Mouse (Mus musculus) Muller cell, postnatal 12 days (primary cell): ENCODE measurements at regions not wholly inside any gene's neighbourhood (a gene's known extent, or its start where the extent isn't known, plus 50 kb on each side); places are given as distances from the start of the nearest gene placed in this dataset.
A peak's percentile ranks its signal among the peaks of the same experiment; 100 is the strongest.
"Not testable (repeated sequence)": the region's sequence is repeated elsewhere in the genome, so short reads cannot be mapped to it uniquely, and the experiment has no call there.

Experiments
- DNase-seq: peaks from one replicate; pipeline ENCODE4 v3.0.0-alpha.2; 2015; ENCODE audit errors: inconsistent ontology term

DNA sequence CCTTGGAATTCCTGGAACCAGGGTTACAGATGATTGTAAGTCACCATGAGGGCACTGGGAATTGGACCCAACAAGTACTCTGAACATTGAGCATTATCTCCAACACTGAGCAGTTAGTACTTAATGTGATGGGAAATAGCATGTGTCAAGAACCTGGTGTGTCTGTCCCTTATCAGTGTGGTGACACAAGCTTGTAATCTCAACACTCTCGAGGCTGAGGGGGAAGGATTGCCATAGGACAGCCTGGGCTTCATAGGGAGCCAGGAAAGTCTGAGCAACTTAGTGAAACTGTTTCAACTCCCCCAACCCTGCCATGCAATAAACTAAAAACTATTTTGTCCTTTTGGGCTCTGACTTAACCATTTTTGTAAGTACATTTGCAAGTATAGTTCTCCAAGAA is 100.0 kb downstream of the Wdr20rt start:
- DNase-seq: no peak

DNA sequence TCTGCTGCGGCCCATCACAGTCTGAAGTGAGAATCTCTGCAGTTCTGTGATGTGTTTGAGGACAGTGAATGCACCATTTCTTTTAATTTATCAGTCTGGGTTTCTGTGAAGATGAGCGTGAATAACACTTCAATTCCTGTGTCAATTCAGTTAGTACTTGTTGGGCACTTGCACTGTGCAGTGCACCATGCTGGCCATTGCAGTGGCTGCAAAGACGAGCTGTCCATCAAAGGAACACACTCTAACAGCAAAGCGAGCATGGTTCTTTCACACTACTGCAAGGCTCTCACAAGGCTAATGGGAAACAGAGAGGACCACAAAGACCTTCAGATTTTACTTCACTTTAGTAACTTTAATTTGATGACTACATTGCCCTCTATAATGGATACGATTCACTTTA is 103.2 kb downstream of the Wdr20rt start:
- no peak for DNase-seq

DNA sequence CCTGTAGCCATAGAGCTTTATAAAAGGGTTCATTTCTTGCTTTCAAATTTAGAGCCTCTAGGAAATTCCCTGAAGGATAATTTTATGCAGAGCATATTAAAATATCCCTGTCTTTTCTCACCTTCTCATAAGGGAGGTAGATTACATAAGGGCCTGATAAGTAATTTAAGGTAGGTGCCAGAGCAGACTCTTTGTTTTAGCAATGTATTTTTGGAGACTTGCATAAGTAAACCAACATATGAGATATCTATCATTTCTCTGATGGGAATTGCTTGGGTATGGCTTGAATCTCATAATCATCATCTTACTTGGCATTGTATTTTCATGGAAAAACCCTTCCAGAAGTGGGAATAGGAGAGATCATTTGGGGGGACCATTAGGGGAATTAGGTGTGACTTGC is 104.4 kb downstream of the Wdr20rt start:
- DNase-seq: no peak

DNA sequence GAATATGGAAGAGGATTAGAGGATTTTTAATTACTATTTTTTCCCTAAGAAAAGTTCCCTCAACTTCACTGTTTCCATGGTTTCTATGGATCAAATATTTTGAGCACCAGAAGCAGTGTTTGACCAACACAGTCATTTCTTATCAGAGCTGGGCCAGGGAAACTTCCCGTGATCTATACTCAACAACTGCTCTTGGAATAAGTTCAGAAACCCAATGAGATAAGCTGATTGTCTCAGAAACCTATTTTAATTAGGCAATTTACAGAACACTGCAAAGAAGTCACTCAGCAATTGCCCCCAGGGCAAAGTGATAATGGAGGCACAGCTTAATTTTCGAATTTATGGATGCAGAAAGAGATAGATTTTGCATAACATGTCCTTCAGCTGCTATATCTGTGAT is 114.7 kb downstream of the Wdr20rt start:
- DNase-seq: no peak

DNA sequence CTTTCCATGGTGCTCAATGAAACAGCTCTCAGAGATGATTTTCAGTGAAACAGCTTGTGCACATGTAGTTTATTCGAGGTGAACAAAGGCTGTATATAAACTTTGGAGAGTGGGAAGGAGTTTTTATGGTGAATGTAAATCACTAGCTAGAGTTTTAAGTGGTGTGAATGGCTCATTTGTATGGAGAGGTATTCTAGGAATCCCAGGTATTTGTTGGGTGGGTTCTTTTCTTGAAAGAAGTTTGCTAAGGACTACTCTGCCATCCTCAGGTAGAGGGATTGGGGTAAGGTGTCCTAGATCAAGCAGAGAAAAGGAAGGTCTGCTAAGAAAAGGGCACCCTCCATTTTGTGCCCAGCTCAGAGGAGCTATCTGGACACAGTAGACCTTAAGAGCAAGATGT is 121.9 kb downstream of the Wdr20rt start:
- DNase-seq: no peak

DNA sequence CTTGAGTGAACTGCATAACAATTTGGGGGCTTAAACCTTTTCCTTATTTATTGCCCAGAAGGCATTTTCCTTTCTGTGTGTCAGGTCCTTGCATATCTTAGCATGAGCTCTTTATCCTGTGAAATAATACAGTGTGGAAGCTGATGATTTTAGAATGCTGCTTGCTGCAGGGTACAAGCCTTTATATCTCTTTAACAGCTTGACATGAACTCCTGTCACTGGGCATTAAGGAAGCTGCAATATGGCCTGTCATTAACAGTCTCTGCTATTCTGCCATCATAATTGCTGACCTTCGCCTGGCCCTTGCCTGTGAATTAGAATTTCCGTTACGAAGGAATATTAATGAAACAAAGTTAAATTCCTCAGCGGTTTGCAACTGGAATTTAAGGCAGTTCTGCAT is 124.2 kb downstream of the Wdr20rt start:
- no peak for DNase-seq

DNA sequence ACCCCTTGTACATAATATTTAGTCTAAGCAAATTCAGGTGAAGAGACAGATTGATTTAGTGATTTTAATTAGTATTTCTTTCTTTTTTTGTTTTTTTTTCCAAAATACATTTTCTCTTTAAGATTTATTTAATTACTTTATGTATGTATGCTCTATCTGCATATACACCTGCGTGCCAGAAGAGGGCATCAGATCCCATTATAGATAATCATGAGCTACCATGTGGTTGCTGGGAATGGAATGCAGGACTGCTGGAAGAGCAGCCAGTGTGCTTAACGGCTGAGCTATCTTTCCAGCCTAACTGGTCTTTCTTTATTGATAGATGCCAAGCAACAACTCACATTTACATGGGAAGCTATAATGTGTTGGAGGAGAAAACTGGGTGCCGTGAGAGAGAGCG is 138.9 kb downstream of the Wdr20rt start:
- DNase-seq: no peak

DNA sequence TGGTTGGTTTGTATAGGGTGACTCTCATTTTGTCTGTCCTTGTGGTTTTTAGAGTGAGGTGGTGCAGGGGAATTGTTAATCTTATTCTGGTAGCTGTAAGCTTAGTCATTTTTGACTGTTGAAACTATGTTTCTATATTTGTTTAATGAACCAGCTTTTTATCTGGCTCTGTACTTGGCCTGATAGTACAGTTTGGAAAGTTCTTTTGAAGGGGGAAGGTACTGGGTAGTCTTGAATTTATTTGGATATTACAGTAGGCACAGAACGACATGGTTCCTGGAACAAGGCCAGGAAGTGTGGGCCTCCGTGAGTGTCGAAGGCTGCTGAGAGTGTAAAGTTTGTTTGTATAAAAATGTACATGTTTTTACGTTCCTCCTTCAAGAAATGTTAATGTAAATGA is 142.0 kb downstream of the Wdr20rt start:
- DNase-seq: no peak

DNA sequence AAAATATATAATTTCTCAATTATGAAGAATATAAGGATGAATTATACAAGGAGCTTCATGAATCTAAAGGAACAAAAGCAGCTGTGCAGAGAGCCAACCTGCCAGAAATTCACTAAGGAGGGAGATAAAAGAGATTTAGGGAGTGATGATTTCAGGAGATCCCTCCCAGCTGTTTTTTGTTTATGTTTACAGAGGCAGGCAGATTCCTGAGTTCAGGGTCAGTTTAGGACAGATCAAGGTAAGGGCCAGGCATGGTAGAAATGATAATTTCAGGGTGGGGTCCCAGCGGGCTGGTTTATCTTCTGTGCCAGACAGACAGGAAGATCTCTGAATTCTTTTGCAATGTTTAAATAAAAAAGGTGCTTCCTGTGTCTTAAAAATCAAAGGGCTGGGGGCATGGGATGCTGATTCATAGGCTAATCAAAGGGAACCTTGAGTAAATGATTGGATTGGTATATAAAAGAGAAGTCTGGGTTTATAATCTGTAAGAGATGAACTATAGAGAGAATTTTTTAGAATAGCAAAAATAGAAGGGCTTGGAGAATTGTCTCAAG is 142.6 kb downstream of the Wdr20rt start:
- DNase-seq: no peak

DNA sequence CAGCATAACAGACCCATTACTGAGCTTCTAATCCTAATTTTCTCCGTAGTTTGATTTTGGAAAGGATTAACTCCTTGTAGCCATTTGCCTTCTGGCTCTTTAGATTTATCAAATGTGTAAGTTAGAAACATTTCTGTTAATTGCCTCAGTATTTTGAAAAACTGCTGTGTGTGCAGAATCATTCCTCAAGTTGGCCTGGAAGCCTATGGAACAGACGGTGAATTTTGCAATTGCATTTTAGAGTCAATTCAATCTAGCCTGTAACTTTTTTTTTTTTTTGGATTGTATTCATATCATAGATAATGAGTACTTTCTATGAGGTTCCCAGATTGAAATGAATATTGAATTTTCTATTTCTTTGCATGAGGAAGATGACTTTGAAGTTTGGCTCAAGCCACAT is 146.3 kb downstream of the Wdr20rt start:
- DNase-seq: no peak

DNA sequence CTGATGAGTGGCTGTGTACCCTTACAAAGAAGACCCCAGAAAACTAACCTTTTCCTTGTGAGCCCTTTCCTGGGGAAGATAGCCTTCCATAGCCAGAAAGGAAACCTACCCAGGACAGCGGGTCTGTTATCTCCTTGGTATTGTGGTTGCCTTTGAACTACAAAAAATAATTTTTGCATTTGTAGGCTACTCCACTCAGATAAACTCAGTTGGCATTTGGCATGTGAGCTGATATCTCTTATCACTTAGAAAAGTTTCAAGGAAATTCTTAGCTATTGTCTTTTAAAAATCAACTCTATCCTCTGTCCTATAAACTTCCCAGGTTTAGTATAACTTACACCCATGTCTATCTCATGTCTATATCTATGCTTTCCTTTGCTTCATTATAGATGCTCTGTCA is 154.0 kb downstream of the Wdr20rt start:
- no peak for DNase-seq

DNA sequence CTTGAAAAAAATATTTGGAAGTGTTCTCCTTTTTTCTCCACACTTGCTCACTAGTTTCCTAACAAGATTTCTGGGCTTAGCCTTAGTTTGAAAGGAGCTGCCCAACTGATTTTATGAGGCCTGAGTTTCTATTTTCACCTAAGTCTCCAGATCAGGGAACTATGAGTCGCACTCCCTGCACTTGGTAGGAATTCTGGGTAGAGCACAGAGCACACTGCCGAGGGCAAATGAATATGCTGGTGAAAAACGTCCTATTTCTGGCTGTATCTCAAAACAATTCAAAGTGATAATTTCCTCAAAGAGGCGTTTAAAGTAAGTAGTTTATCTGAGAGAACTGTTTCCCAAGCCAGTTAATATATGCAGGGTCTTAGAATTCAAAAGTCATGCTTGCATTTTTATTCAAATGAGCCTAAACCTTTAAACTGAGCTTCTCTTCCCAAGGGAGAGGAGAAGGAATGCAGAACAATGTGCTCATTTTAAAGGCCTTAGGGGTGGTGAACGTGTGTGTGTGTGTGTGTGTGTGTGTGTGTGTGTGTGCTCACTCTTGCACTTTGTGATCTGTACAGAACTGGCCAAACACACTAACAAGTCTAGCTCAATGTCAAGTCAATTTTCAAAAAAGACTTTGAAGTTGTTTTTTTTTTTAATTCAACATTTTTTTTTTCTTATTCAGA is 156.9 kb downstream of the Wdr20rt start:
- DNase-seq: peak; percentile 11

DNA sequence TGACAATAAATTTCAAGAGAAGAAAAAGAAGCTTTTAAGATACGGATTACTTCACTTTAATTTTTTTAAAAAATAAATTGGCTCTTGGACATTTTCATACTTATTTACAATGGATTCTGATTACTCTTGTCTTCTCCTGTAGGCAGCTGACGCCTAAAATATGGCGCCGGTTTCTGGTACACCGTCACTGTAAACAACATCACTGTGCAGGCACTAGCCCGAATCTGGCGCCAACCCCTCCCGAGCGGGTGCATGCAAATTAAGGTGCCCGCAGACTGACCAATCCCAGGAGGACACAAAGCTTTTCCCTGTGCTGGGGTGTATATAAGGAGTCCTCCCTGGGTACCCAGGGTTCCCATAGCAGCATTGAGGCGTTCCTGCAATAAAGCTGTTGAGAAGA is 157.5 kb downstream of the Wdr20rt start:
- DNase-seq: not testable (repeated sequence)

DNA sequence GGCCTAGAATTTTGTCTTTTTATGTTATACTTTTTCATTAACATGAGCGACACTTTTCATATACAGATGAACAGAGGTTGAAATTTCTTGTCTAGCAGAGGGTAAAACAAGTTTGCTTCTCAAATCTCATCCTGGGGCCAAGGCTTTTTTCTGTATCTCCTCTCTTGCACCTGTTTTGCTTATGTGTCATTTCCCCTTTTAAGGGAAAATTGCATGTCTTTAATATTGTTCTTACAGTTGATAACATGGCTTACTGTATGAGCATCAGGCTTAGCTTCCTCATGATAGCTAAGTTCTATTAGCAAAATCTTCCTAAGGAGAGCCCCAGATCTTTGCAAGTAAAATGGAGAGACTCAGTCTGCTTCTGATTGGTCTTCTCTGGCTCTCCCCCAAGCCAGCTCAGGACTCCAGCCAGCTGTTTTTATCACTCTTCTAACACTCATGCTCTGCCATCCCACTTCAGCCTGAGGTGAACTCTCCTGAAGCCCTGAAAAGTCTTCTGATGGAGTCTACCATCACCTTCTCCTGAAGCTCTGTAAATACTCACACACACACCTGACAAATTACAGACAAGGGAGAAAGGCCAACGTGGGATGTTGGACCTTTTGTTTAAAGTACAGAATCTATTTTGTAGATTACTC is 160.8 kb downstream of the Wdr20rt start:
- no peak for DNase-seq

DNA sequence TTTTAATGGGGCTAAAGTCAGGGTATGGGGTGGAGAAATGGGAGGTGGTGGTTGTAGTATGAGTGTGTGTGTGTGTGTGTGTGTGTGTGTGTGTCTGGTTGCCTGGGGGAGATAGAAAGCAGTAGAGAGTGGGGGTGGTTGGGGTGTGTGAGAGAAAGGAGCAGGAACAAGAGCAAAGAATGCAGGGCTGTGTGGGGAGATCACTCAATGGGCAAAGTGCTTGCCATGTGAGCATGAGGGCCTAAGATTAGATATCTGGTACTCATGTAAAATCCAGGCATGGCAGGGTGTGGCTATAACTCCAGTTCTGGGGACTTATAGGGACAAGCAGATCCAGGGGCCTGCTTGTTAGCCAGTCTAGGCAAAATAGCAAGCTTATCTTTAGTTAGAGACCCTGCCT is 161.7 kb downstream of the Wdr20rt start:
- DNase-seq: no peak

DNA sequence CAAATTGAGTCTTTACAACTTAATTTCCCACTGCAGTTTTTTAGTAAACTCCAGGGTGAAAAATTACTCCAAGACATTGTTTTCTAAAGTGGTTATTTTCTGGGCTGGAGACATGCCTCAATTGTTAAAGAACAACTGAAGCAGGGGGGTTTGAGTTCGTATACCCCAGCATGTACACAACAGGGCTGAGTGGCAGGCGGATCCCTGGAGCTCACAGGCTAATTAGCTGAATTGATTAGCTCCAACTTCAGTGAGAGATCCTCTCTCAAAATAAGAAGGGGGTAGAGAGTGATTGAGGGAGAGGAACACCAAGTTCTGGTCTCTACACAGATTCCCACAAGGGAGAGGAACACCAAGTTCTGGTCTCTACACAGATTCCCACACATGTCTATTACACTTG is 164.2 kb downstream of the Wdr20rt start:
- no peak for DNase-seq

DNA sequence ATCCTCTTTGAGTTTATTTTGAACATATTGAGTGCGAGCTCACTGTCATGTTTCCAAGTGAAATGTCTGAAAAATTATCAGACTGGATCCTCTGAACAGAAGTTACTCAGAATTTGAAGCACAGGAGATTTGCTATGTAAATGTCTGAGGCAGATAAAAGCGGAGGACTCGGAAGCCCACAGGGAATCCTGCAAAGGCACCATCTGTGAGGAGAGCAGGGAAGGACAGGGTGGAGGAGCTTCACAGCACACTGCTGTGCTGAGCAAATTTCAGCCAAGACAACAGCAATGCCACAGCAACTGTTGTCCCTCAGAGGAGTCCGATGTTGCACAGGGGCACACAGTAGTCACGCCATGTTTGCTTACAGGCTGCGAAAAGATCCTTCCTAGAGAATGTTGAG is 165.0 kb downstream of the Wdr20rt start:
- no peak for DNase-seq

DNA sequence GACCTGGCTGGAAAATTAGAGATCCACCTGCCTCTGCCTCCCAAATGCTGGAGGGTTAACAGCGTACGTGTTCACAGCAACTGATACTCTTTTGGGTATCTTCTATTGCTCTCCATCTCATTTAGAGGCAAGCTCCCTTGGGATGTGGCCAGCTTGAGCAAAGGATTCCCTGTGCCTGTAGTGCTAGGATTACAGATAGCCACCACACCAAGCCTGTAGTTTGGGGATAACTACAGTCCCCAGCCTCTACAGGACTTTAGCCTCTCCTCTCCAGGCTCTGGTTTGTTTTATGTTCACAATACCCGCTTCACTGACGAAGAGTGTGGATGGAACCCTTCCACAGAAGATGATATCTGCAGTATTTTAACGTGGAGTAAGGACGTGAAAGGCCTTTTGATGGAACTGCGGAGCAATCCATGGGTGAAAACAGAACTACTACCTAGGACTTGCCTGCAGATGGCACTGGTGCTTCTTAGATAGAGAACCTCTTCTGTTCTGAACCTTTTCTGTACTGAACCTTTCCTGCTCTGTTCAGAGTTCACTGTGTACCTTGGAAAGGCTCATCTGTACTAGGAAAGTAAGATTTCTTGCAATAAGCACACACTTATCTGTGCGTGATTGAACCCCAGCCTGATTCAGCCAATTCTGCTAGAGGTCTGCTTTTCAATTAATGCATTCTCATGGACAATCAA is 176.6 kb downstream of the Wdr20rt start:
- peak; percentile 46 for DNase-seq

DNA sequence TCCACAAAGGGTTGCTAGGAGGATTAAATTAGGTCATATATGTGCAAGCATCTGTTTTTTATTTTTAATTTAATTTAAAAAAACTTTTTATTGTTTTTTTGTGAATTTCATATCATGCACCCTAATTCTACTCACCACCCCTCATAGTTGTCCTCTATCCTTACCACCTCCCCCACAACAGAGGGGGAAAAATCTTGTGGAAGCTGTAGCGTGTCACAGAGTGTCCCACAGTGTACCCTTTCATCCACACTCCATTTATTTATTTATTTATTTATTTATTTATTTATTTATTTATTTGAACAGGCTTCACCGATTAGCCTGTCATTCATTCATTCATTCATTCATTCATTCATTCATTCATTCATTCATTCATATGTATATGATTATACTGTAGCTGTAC is 177.8 kb downstream of the Wdr20rt start:
- DNase-seq: no peak

DNA sequence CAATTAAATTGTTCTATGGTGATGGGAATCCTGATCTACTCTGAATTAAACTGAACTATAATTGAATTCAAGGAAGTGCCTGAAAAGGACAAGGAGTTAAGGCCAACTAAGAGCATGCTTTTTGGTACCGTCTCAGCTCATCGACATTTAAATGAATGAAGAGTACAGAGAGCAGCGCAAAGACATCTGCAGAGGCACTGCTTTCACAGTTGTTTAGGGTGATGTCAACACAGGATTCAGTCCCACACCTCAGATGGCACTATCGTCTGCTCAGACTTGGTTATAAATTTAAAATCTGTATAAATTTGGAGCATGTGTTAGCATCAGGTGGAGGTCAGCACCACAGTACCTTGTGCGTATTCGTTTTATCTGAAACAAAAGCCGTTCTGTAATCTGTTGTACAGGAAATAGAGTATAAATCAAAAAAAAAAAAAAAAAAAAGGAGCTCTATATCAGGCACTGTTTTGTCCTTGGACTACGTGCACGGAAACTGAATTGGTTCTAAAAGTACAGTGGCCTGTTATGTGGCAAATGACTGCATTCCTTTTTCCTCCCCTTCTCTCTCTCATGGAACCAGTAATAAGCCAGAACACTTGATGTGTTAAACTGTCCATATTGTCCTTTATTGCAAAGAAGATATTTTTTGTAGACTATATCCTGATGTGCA is 187.8 kb downstream of the Wdr20rt start:
- DNase-seq: no peak

DNA sequence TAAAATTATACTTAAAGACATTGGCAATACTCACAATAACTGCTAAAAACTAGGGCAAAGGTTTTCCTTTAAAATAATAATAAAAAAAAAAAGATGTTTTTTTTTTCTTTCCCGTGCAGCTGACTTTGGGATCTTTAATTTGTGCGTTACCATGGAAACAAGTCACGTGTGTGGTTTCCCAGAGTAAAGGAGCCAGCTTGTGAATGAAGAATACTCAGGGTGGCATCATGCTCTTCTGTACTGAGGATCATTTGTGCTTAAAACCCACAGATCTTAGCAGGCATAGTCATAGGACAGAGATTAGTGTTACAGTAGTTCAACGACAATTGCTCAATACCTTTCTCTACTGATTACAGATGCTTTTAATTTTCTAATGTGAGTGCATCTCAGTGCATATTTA is 189.1 kb downstream of the Wdr20rt start:
- DNase-seq: no peak

DNA sequence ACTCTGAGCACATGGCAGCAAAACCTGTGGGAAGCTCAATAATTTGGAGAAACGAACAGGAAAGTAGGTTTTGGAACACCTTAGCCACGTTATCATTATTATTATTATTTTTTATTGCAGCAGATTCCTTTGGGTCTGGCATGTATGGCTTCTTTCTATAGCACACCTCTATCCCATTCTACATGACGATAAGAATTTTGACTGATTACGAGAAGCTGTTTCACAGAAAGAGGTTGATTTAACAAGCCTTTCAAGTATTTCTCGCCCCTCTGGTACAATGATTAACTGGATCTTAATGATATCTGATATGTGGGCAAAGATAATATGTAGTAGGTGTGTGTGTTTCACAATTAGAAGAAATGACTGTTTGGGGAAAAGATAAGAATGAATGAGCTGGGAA is 191.6 kb downstream of the Wdr20rt start:
- DNase-seq: no peak
